Mouse (Mus musculus) E14TG2a.4 (cell line): ENCODE results near the gene Trpv5.

Experiments used
- H3K27me3 ChIP-seq: 2 replicates; pipeline ENCODE4 v1.6.1; 2014; ENCODE audit warnings: low read length, control low read depth; ENCODE audit not compliant: insufficient read depth
- H3K36me3 ChIP-seq: 2 replicates; pipeline ENCODE4 v1.6.1; 2014; ENCODE audit warnings: low read length, control low read depth; ENCODE audit not compliant: insufficient read depth
- H3K4me1 ChIP-seq: replicated peaks from 2 replicates; pipeline ENCODE4 v1.6.1; 2014; ENCODE audit warnings: low read depth, low read length, control low read depth
- H3K4me3 ChIP-seq: replicated peaks from 2 replicates; pipeline ENCODE4 v1.5.1; 2014; ENCODE audit warnings: mild to moderate bottlenecking, low read length
- H3K9me3 ChIP-seq: 2 replicates; pipeline ENCODE4 v1.6.1; 2014; ENCODE audit warnings: low read length, control low read depth
- CTCF ChIP-seq: conservative IDR thresholded peaks from 2 replicates; pipeline ENCODE4 v1.5.1; 2014; ENCODE audit warnings: low read length
- NANOG ChIP-seq: IDR thresholded peaks from 2 replicates; pipeline ENCODE4 v1.6.1; 2014; ENCODE audit warnings: borderline replicate concordance, low read length, mixed read lengths
- POU5F1 ChIP-seq: IDR thresholded peaks from 2 replicates; pipeline ENCODE4 v1.6.1; 2014; ENCODE audit warnings: low read length, borderline replicate concordance

The Trpv5 gene

GRCm38 (mm10) chr6:41680669-41681068 lies at the start of gene Trpv5:
TSS of gene Trpv5 (minus strand) at chr6:41680769.
- no peaks in the 10 kb centered on the region for H3K9me3 ChIP-seq
- H3K4me1 ChIP-seq, result peaks cover 12% of the 10 kb centered on the region
- H3K4me3 ChIP-seq, result no peak within 1 kb of the TSS
- H3K27me3 ChIP-seq, result 0 out of 2 replicates have a peak, but pooled peaks cover 2% of the 10 kb centered on the region
- no peak for TF ChIP-seq NANOG
- TF ChIP-seq CTCF, result no peak
- no peak for TF ChIP-seq POU5F1
- H3K36me3 ChIP-seq, result no peaks in the 10 kb centered on the region

- Histone ChIP-seq H3K9me3 (no peaks in the 10 kb centered on the region), H3K27me3 (no peaks in the 10 kb centered on the region), H3K4me1 (no peaks in the 10 kb centered on the region), H3K4me3 (no peak overlapping the region), H3K36me3 (no peaks in the 10 kb centered on the region)
- TF ChIP-seq NANOG (no peak), CTCF (no peak), POU5F1 (no peak)
Measured at GRCm38 (mm10) chr6:41727989-41728609, 47.5 kb upstream of the Trpv5 start.

GRCm38 (mm10) chr6:41721430-41721829 lies 40.9 kb upstream of the Trpv5 start:
- TF ChIP-seq POU5F1, result no peak
- TF ChIP-seq NANOG, result no peak
- TF ChIP-seq CTCF, result no peak
- H3K4me1 ChIP-seq, result no peaks in the 10 kb centered on the region
- H3K27me3 ChIP-seq, result no peaks in the 10 kb centered on the region
- no peak overlapping the region for H3K4me3 ChIP-seq
- no peaks in the 10 kb centered on the region for H3K9me3 ChIP-seq
- no peaks in the 10 kb centered on the region for H3K36me3 ChIP-seq

- H3K4me3 ChIP-seq, result no peak overlapping the region
Measured at GRCm38 (mm10) chr6:41710281-41710680, 29.7 kb upstream of the Trpv5 start.

GRCm38 (mm10) chr6:41706275-41706674 lies 25.7 kb upstream of the Trpv5 start:
- Histone ChIP-seq H3K27me3 (no peaks in the 10 kb centered on the region), H3K4me1 (no peaks in the 10 kb centered on the region), H3K36me3 (no peaks in the 10 kb centered on the region), H3K4me3 (no peak overlapping the region), H3K9me3 (no peaks in the 10 kb centered on the region)
- no peak for TF ChIP-seq CTCF
- TF ChIP-seq POU5F1, result no peak

More at GRCm38 (mm10) chr6:41710281-41710680, 29.7 kb upstream of the Trpv5 start:
- H3K27me3 ChIP-seq, result no peaks in the 10 kb centered on the region
- TF ChIP-seq POU5F1, result no peak
- TF ChIP-seq NANOG, result no peak
- TF ChIP-seq CTCF, result no peak
- H3K36me3 ChIP-seq, result no peaks in the 10 kb centered on the region
- no peaks in the 10 kb centered on the region for H3K9me3 ChIP-seq
- H3K4me1 ChIP-seq, result no peaks in the 10 kb centered on the region

- H3K9me3 ChIP-seq, result no peaks in the 10 kb centered on the region
- no peak within 1 kb of the TSS for H3K4me3 ChIP-seq
- no peaks in the 10 kb centered on the region for H3K4me1 ChIP-seq
- no peak for TF ChIP-seq POU5F1
- no peaks in the 10 kb centered on the region for H3K27me3 ChIP-seq
- no peaks in the 10 kb centered on the region for H3K36me3 ChIP-seq
Measured at GRCm38 (mm10) chr6:41704123-41704522, 23.6 kb upstream of the Trpv5 start, which contains the start of gene Kel. TSS of gene Kel (minus strand) at chr6:41704339.

- H3K4me1 ChIP-seq, result no peaks in the 10 kb centered on the region
Measured at GRCm38 (mm10) chr6:41702928-41703327, 22.4 kb upstream of the Trpv5 start.

GRCm38 (mm10) chr6:41701245-41701644 lies 20.7 kb upstream of the Trpv5 start:
- Histone ChIP-seq H3K27me3 (no peaks in the 10 kb centered on the region), H3K4me1 (no peaks in the 10 kb centered on the region), H3K9me3 (no peaks in the 10 kb centered on the region), H3K4me3 (no peak overlapping the region), H3K36me3 (no peaks in the 10 kb centered on the region)
- TF ChIP-seq CTCF, result no peak
- no peak for TF ChIP-seq NANOG
- no peak for TF ChIP-seq POU5F1

More at GRCm38 (mm10) chr6:41702928-41703327, 22.4 kb upstream of the Trpv5 start:
- Histone ChIP-seq H3K4me3 (no peak overlapping the region), H3K27me3 (no peaks in the 10 kb centered on the region), H3K36me3 (no peaks in the 10 kb centered on the region), H3K9me3 (no peaks in the 10 kb centered on the region)
- TF ChIP-seq CTCF (no peak), NANOG (no peak), POU5F1 (no peak)

GRCm38 (mm10) chr6:41694407-41694806 lies 13.8 kb upstream of the Trpv5 start:
- TF ChIP-seq POU5F1 (no peak), CTCF (no peak), NANOG (no peak)

More at GRCm38 (mm10) chr6:41694407-41694806, 13.8 kb upstream of the Trpv5 start:
- Histone ChIP-seq H3K4me1 (no peaks in the 10 kb centered on the region), H3K4me3 (no peak overlapping the region), H3K36me3 (no peaks in the 10 kb centered on the region), H3K27me3 (no peaks in the 10 kb centered on the region), H3K9me3 (no peaks in the 10 kb centered on the region)
